Mouse (Mus musculus) right cerebral cortex, adult 18-20 months (tissue): ENCODE measurements around the gene Myocos.

ENCODE experiments used
- DNase-seq: peaks from one replicate; pipeline ENCODE4 v3.0.0; 2022; ENCODE audit warnings: mixed read lengths

The Myocos gene

GRCm38 (mm10) chr1:162611191-162611590 lies 46.8 kb downstream of the Myocos start:
- DNase-seq: no peak

- no peak for DNase-seq
These were observed 48.3 kb downstream of the Myocos start for GRCm38 (mm10) chr1:162609633-162610250.

- DNase-seq: no peak
These were observed 49.9 kb downstream of the Myocos start for GRCm38 (mm10) chr1:162608127-162608526.

GRCm38 (mm10) chr1:162601288-162601687 lies 56.7 kb downstream of the Myocos start:
- no peak for DNase-seq

- DNase-seq: no peak
These were observed 58.4 kb downstream of the Myocos start for GRCm38 (mm10) chr1:162599617-162600016.

GRCm38 (mm10) chr1:162597379-162598102 lies 60.5 kb downstream of the Myocos start:
- no peak for DNase-seq
